Mouse (Mus musculus) erythroblast, embryonic 14.5 days (primary cell): ENCODE data around the gene Zfp553.

Experiments
- GATA1 ChIP-seq: IDR thresholded peaks from 2 replicates; pipeline ENCODE4 v1.6.1; 2012; ENCODE audit warnings: low read length, inconsistent platforms, mixed read lengths
- TAL1 ChIP-seq: IDR thresholded peaks from 3 replicates; pipeline ENCODE4 v1.6.1; 2012; ENCODE audit warnings: low read length, inconsistent platforms, mixed read lengths

DNA sequence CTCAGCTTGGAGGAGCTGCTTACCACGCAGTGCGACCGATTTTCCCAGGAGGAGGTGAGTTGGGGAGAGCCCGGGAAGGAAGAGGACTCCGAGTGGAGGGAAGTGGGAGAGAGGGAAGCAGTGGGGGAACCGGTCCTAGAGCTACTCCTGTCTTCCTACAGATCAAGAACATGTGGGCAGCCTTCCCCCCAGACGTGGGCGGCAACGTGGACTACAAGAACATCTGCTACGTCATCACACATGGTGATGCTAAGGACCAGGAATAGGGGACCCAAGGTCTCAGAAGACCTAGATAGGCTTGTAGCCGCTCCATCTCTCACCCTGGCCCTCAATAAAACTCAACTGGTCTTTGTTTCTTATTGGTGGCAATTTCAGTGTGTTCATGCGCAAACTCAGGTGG, 18.9 kb upstream of the Zfp553 start:
- TF ChIP-seq GATA1 (no peak), TAL1 (no peak)
